Mouse (Mus musculus) heart, postnatal 25 days (tissue): ENCODE data around the gene Prr29. TPM values are rescaled to one million over a fixed set of nuclear protein-coding genes. Genes with fewer than 3 reads are reported as not detected.
"Not testable (repeated sequence)": the region's sequence is repeated elsewhere in the genome, so short reads cannot be mapped to it uniquely, and the experiment has no call there.

ENCODE experiments used
- DNase-seq: peaks from one replicate; pipeline ENCODE4 v3.0.0; 2022; ENCODE audit warnings: low spot score
- intact Hi-C: fragments of 180-260 bp; cut with DNase I; formaldehyde crosslinking; loops from one replicate; pipeline ENCODE4 v1.15.1; 2025
- total RNA-seq, 2 experiments: library from RNA; stranded (reverse); gene quantifications; 2 replicates each; pipeline ENCODE4 v1.2.3; 2021

The Prr29 gene
- total RNA-seq, 2 experiments from 2014 or later, result 0.73 to 0.95 TPM

DNA sequence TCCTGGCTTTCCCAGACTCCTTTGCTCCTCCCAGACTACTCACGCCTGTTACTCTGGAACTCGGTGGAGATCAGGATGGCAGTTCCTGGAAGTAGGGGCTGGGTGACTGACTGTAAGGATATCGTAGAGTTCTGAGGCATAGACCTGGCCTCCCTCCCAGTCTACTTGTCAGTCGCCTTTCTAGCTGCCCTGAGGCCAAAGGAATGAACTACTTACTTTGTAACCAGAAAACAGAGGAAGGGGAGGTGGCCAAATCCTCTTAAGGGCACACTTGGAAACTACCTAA is 28.0 kb downstream of the Prr29 start:
- DNase-seq, result no peak
- intact Hi-C loops, result loop anchor here (2.0 kb wide), 3 partner anchors 26 to 90 kb away; no protein-coding TSS in a partner anchor

DNA sequence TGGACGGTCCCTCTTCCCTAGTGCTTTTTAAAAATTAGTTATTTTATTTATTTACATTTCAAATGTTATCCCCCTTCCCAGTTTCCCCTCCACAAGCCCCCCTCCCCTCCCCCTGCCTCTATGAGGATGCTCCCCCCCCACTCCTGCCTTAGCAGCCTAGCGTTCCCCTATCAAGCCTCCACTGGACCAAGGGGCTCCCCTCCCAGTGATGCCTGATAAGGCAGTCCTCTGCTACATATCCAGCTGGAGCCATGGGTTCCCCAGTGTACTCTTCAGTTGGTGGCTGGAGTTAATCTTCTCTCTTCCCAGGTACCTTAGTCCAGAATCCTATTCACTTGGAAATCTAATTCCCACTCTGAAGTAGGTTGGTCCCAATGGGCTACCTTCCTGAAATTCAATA is 28.8 kb downstream of the Prr29 start:
- DNase-seq, intact Hi-C loops: not testable (repeated sequence)

DNA sequence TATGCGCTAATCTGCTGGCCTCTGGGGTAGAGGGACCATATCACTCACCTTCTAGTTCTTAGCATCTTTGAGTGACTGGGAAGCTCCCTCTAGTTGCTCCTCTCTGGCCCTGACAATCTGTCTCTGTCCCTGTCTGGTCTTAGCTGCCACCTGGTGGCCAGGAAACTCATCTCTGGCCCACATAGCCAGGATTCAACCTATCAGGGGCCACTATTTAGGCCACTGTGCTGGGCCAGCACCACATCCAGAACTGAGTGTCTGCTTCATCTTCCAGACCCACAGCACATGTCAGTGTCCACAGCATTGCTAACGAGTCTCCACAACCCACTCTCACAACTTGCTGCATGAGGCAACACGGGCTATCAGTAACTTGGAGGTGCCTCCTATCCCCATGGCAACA is 32.4 kb downstream of the Prr29 start:
- intact Hi-C loops, result no loop called here
- DNase-seq, result no peak

DNA sequence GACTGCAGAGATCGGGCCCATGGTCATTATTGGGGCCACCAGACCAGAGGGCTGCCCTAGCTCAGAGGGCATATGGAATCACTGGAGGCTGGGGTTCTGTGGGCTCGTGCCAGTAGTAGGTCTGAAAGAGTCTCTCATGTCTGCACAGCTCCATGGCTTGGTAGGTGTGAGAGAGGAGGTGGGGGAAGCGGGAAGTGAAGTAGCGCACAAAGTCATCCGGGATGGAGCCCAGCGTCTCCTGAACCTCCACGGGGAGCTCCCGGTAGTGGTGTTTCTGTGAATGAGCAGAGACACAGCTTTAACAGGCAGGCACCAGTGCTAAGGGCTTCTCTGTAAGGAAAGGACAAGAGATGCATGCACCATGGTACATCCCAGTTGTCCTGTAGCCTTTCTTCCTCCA is 33.2 kb downstream of the Prr29 start:
- intact Hi-C loops, result no loop called here
- no peak for DNase-seq

DNA sequence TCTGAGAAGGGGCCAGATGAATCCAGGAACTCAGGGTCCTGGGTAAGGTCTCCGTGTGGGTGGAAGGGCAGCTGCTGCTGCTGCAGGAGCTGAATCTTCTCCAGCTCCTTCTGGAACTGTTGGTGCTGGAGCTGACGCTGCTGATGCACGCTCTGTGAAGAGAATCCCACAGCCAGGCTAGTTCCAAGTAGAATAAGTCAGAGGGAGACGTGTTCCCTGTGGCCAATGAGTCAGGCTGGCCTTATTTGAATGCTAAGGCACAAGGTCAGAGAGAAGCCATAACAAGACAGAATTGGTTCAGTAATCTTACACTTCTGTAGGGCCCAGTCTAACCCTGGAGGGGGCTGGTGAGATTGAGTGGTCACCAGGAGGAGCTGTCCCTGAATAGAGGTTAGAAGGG is 44.7 kb downstream of the Prr29 start:
- intact Hi-C loops, result loop anchor here (10.0 kb wide), 1 partner anchor 335 kb away; no protein-coding TSS in a partner anchor

DNA sequence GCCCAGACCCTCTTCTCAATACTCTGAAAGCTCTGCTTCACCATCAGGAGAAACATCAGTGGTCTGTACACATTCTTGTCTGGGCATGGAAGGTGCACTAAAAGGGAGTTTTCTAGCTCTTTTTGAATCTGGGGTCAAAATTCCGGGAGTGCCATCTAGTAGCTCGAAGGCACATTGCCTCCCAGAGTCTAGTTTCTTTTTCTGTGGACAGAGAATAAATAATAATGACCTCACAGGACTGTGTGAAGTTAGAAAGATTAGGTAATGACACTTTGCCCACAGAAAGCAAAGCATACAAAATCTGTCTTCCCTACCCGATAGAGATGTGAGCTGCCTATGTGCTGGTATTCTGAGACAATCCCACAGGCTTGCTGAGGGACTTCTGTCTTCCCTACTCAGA is 45.2 kb downstream of the Prr29 start:
- DNase-seq, result no peak
- intact Hi-C loops, result loop anchor here (10.0 kb wide), 1 partner anchor 334 kb away; no protein-coding TSS in a partner anchor

More for the DNA sequence above, 44.7 kb downstream of the Prr29 start:
- no peak for DNase-seq

DNA sequence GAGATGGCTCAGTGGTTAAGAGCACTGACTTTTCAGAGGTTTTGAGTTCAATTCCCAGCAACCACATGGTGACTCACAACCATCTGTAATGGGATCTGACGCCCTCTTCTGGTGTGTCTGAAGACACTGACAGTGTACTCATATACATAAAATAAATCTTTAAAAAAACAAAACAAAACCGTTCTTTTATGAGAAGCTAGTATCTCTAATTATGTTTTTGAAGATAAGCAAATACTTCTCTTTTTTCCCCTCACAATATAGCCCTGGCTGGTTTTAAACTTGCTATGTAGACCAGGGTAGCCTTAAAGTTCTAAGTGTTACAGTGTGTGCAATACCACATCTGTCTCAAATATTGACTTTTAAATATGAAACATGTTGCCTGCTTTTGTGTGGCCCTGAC is 45.9 kb downstream of the Prr29 start:
- no peak for DNase-seq
- intact Hi-C loops, result loop anchor here (10.0 kb wide), 1 partner anchor 334 kb away; no protein-coding TSS in a partner anchor

DNA sequence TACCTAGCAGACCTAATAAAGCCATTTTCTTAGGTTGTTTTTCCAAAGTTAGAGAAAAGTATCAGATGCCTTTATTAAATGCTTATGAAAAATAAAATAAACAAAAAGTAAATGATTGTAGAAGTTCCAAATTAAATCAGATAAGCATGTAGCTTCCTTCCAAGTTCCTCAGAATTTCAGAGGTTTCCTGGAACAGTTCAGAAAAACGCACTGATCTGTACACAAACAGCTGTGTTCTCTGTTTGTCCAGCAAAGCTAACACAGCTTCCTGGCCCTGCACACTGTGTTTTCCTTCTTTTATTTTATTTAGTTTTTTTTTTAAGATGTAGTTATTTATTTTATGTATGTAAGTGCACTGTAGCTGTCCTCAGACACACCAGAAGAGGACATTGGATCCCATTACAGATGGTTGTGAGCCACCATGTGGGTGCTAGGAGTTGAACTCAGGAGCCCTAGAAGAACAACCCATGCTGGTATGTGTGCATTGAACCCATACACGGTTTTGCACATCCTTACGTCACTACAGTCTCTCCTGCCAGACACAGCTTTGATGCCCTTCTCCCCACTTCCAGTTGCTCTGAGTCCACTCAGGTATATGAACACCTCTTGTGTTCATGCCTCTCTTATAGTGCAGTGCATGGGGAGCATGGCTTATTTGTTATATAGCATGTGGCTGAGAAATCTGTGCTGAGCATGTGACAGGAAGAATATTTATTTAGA is 47.5 kb downstream of the Prr29 start:
- intact Hi-C loops, result loop anchor here (10.0 kb wide), 1 partner anchor 332 kb away; no protein-coding TSS in a partner anchor
- DNase-seq, result no peak

DNA sequence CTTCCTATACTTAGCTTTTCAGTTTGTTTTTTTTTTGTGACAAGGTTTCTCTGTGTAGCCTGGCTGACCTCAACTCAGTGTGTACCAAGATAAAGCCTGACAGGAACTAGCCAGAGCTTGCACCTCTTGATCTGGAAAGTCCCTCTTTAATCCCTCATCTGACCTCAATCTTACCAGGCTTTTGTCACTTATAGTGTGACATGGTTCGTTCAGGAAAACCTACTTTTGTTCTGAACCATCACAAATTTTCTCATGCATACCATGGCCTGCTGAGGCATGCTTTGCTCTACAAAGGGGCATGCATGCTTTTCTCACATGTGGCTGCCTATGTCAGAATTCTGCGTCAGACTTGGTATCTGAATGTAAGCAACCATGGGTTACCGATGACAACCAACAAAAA is 51.1 kb downstream of the Prr29 start:
- DNase-seq, result no peak
- intact Hi-C loops, result loop anchor here (10.0 kb wide), 1 partner anchor 328 kb away; no protein-coding TSS in a partner anchor

DNA sequence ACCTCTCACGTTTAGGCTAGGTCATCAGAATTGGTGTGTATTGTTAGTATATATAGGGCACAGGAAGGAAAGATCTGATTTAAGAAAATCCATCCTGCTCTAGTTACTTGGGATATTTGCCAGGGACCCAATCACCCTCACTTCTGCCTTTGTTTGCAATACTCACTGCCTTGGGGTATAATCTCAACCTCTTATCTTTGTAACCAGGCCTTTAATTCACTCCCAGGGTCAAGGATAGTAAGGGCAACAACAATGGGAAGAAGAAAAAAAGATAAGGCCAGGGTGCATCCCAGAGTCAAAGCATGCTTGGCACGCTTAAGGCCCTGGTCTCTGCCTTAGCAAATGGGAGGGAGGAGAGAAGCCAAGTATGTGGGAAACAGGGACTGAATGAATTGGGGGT is 52.6 kb downstream of the Prr29 start:
- intact Hi-C loops, result loop anchor here (1.0 to 10.0 kb wide), 3 partner anchors 73 to 327 kb away; no protein-coding TSS in a partner anchor
- no peak for DNase-seq

DNA sequence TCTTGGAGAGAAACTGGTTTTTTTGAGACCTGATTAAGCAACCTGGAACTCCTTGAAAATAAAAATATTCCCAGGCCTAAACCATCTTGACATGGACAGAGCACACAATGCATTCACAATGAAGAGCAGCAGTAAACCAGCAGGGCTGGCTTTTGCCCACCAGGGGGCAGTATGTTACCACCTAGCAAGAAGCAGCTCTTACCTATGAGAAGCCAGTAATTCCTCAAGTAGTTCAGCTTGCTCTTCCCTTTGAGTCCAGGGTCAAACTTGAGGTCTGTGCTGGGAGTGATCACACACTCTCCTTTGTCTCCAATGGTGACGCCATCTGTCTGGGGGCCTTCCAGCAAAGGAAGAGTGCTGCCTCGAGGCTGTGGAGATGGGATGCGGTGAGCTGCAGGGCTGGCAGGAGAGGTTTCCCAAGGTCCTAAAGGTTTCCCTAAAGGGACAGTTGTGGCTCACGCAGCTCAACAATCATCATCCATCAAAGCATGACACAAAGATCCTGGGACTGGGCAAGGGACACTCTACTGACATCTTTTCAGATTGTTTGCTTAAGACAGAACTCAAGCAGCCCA is 53.4 kb downstream of the Prr29 start:
- peak; percentile 56 for DNase-seq
- intact Hi-C loops, result loop anchor here (1.0 to 10.0 kb wide), 3 partner anchors 73 to 326 kb away; no protein-coding TSS in a partner anchor

DNA sequence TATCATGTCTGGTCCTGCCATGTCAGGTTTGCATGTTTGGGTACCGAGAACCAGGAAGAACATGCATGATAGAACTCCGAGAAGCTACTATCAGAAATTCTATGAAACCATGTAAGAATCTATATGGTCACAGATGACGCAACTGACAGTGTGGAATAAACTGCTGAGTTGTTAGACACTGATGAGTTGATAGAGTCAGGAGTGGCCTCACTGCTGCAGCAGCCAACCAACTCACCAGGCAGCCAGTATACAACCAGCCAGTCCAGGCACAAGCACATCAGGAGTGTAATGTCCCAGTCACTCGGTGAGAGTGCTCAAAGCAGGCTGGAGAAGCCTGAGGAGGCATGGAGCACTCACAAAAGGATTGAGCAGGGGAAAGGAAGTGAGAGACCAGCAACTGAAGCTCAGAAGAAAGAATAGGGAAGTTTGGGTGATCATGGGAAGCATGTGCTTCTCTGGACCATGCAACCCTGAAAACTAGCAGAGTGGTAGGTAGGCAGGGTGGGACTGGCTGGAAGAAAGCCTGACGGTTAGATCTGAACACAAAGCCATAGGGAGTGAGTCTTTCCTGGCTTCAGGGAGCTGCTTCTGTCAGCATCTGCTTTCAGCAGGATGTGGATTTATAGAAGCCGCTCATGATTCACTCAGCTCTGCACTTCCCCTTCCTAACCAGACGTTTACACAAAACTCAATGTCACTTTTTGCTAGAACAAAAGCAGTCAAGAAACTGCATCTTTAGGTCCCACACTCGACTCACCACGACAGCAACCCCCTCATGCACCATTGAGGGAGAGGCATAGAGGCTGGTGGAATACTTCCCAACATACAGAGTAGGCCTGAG is 54.2 kb downstream of the Prr29 start:
- intact Hi-C loops, result loop anchor here (5.0 to 10.0 kb wide), 2 partner anchors 193 to 325 kb away; partner anchors contain the start of gene Tex2
- DNase-seq, result no peak

DNA sequence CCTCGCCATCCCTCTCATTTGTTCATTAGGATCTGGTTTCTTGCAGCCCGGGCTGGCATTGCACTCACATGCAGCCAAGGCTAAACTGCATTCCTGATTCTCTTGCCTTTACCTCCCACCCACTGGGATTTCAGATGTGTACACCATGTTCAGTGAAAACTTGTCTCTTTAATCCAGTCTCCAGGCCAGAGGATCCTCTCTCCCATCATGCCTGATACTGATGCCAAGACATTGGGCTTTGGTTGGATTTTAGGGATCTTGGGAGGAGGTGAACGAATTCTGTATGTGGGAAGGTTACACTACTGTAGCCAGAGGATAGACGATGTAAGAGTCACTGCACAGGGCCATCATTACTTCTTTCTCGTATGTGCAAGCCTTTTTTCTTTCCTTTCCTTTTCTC is 59.9 kb downstream of the Prr29 start:
- intact Hi-C loops, result no loop called here
- DNase-seq, result no peak

DNA sequence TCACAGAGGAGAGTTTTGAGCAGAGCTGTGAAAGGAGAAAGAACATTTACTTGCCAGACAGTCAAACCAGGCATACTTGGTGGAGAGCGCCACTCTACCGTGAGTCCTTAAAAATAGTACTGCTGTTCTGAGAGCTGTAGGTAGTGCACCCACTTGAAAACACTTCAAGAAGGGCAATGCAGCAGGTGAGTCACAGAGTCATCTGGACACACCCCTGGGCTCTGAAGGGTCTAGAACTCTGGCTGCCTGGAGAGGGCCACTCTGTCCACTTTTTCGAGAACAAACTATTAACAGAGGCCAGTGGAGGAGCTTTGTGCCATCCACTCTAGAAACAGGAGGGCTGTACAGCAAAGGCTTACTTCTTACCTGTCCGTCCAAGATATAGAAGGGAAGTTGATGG is 61.2 kb downstream of the Prr29 start:
- no peak for DNase-seq
- intact Hi-C loops, result no loop called here

Other genes with a start within 250 kb of the Prr29 start
- not detected for gene Gm10840, start 204.6 kb upstream of the Prr29 start, total RNA-seq
- gene Limd2, start 204.6 kb upstream of the Prr29 start, total RNA-seq, result 1 to 10 TPM; 4.3 to 5.9 TPM
- 1 to 10 TPM; 6.4 to 6.6 TPM for gene Strada, start 163.3 kb upstream of the Prr29 start, total RNA-seq
- gene Ccdc47, start 149.1 kb upstream of the Prr29 start, total RNA-seq, result 10 to 100 TPM; 61.9 to 69.2 TPM
- 10 to 100 TPM; 24.5 to 25.7 TPM for gene Ddx42, start 148.5 kb upstream of the Prr29 start, total RNA-seq
- gene Ftsj3, start 109.4 kb upstream of the Prr29 start, total RNA-seq, result 10 to 100 TPM; 20.8 to 21.8 TPM
- gene Psmc5, start 109.3 kb upstream of the Prr29 start, total RNA-seq, result 100 to 1,000 TPM; 103 to 107 TPM
- gene Smarcd2, start 92.5 kb upstream of the Prr29 start, total RNA-seq, result 10 to 100 TPM; 17.7 to 21.5 TPM
- not detected for gene Tcam1, start 88.8 kb upstream of the Prr29 start, total RNA-seq
- not detected for gene Gh, start 63.6 kb upstream of the Prr29 start, total RNA-seq
- 1 to 10 TPM; 1.3 to 2.8 TPM for gene Cd79b, start 50.7 kb upstream of the Prr29 start, total RNA-seq
- 1 to 10 TPM; 9.7 to 9.9 TPM for gene Scn4a, start 12.2 kb upstream of the Prr29 start, total RNA-seq
- 10 to 100 TPM; 26.1 to 32.0 TPM for gene Icam2, start 22.6 kb downstream of the Prr29 start, total RNA-seq
- gene Ern1, start 122.4 kb downstream of the Prr29 start, total RNA-seq, result 10 to 100 TPM; 10.0 to 10.2 TPM
- gene Tex2, start 248.0 kb downstream of the Prr29 start, total RNA-seq, result 10 to 100 TPM; 45.5 to 46.7 TPM